Mouse (Mus musculus): Measurements from ENCODE around the gene Abcb6.
A peak's percentile ranks its signal among the peaks of the same experiment; 100 is the strongest.

GRCm38 (mm10) chr1:75142301-75143261, 37.6 kb downstream of the Abcb6 start, which contains the start of the genes Cnppd1 and Retreg2:
- TF ChIP-seq CTCF (IDR thresholded peaks at IDR 0.05; ENCODE audit: low read depth, low read length) = peak; percentile 61
- TF ChIP-seq POLR2A (IDR thresholded peaks at IDR 0.05; ENCODE audit: insufficient read depth, low read length) = peak; percentile 34
